Mouse (Mus musculus) thymus, adult 2 months (tissue): ENCODE data around the gene Rabep2. TPM values are rescaled to one million over a fixed set of nuclear protein-coding genes. Genes with fewer than 3 reads are reported as not detected.
"Not testable (repeated sequence)": the region's sequence is repeated elsewhere in the genome, so short reads cannot be mapped to it uniquely, and the experiment has no call there.

ENCODE experiments used
- DNase-seq: peaks from one replicate; pipeline ENCODE4 v3.0.0; 2021
- H3K27ac ChIP-seq: fragments of 200-500 bp; 2 replicates; pipeline ENCODE4 v1.5.1; 2012; ENCODE audit warnings: low read length, control low read depth; ENCODE audit not compliant: control insufficient read depth, insufficient read depth
- H3K27me3 ChIP-seq: fragments of 200-500 bp; 2 replicates; pipeline ENCODE4 v1.6.1; 2012; ENCODE audit warnings: mild to moderate bottlenecking, low read length, moderate library complexity, mixed read lengths; ENCODE audit not compliant: control insufficient read depth, insufficient read depth
- H3K36me3 ChIP-seq: fragments of 200-500 bp; 2 replicates; pipeline ENCODE4 v1.6.1; 2012; ENCODE audit warnings: mild to moderate bottlenecking, low read length, moderate library complexity; ENCODE audit not compliant: control insufficient read depth, insufficient read depth
- H3K4me1 ChIP-seq: fragments of 200-500 bp; replicated peaks from 2 replicates; pipeline ENCODE4 v1.6.1; 2012; ENCODE audit warnings: low read length; ENCODE audit not compliant: control insufficient read depth, insufficient read depth
- H3K4me3 ChIP-seq: fragments of 200-500 bp; 2 replicates; pipeline ENCODE4 v1.5.1; 2012; ENCODE audit warnings: mild to moderate bottlenecking, low read length, control low read depth, moderate library complexity; ENCODE audit not compliant: control insufficient read depth, insufficient read depth
- CTCF ChIP-seq: fragments of 200-500 bp; IDR thresholded peaks from 2 replicates; pipeline ENCODE4 v1.5.1; 2012; ENCODE audit warnings: mild to moderate bottlenecking, control low read depth, low read length, moderate library complexity, borderline replicate concordance; ENCODE audit not compliant: control insufficient read depth, poor library complexity, insufficient read depth; ENCODE audit errors: extremely low read depth
- POLR2A ChIP-seq: fragments of 200-500 bp; IDR thresholded peaks from 2 replicates; pipeline ENCODE4 v1.6.1; 2012; ENCODE audit warnings: mild to moderate bottlenecking, low read length, control low read depth, moderate library complexity; ENCODE audit not compliant: control insufficient read depth, poor library complexity, insufficient read depth; ENCODE audit errors: extremely low read depth
- WGBS: fragments of 180-500 bp; shearing (Covaris S2); methylation state at CpG from one replicate; pipeline ENCODE4 v1.1.7; 2018; 5-methylcytosine and 5-hydroxymethylcytosine counted together
- polyA plus RNA-seq: library from polyadenylated mRNA; depleted of rRNA; stranded (reverse); fragments of >200 nt; gene quantifications from 2 replicates; pipeline ENCODE4 v1.2.3, GENCODE M21; 2012

The Rabep2 gene
- polyA plus RNA-seq, 1 experiment = 27.6 TPM

DNA sequence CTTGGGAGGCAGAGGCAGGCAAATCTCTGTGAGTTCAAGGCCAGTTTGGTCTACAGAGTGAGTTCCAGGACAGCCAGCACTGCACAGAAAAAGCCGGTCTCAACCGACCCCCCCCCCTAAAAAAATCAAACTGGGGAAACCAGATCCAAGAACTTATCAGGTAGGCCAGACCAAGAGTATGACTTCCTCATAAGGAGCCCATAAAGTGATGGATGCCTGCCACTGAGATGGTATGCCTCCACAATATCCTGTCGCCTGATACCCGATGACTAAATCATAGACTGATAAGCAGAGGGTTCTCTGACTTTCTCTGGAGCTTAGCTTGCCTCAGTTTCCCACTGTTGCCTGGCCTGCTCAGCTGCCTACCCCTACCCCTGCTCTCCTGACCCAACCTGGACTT, 30.7 kb upstream of the Rabep2 start:
- WGBS = 92% methylated on average over 4 of the region's 4 CpGs
- TF ChIP-seq POLR2A (no peak), CTCF (no peak)

DNA sequence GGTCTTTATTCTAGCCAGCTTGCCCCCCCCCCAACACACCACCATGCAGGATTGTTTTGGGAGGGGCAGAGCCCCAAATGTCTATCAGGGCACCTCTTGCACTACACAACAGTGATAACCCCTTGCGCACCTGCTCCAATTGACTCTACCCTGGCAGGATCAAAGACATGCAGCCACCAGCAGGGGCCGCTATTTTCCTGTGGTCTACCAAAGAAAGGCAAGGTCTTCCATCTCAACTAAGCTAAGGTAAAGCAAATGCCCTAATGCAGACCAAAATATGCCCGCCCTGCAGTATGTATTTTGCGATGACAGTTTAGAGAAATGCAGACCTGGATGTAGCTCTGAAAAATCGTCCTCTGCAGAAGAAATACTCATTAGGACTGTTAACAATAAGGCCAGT, 29.0 kb upstream of the Rabep2 start:
- Histone ChIP-seq H3K4me3 (no peak overlapping the region), H3K27me3 (no peaks in the 10 kb centered on the region), H3K36me3 (no peaks in the 10 kb centered on the region), H3K4me1 (peaks cover 4% of the 10 kb centered on the region), H3K27ac (no peak overlapping the region)
- DNase-seq = peak; percentile 88
- 5% methylated on average over 5 of the region's 5 CpGs for WGBS
- TF ChIP-seq CTCF (peak; percentile 69; the same call in 1 of the 2 replicates), POLR2A (no peak)

More for the DNA sequence above, 30.7 kb upstream of the Rabep2 start:
- Histone ChIP-seq H3K27ac (no peak overlapping the region), H3K4me3 (no peak overlapping the region), H3K27me3 (no peaks in the 10 kb centered on the region), H3K4me1 (peaks cover 4% of the 10 kb centered on the region), H3K36me3 (no peaks in the 10 kb centered on the region)
- DNase-seq = no peak

DNA sequence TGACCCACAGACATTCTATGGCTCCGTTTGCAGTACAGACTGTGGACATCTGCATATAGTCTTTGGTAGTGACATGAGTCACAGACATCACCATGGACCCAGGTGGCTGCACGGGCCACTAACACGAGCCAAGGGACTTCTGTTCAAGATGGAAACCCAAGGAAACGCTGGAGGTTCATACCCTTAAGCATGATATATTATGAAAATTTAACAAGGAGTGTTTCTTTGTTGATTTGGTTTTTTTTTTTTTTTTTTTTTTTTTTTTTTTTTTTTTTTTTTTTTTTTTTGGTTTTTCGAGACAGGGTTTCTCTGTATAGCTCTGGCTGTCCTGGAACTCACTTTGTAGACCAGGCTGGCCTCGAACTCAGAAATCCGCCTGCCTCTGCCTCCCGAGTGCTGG, 26.0 kb upstream of the Rabep2 start:
- H3K27me3 ChIP-seq, DNase-seq, H3K27ac ChIP-seq, H3K36me3 ChIP-seq, H3K4me1 ChIP-seq, H3K4me3 ChIP-seq: not testable (repeated sequence)
- WGBS = 78% methylated on average over 8 of the region's 8 CpGs

DNA sequence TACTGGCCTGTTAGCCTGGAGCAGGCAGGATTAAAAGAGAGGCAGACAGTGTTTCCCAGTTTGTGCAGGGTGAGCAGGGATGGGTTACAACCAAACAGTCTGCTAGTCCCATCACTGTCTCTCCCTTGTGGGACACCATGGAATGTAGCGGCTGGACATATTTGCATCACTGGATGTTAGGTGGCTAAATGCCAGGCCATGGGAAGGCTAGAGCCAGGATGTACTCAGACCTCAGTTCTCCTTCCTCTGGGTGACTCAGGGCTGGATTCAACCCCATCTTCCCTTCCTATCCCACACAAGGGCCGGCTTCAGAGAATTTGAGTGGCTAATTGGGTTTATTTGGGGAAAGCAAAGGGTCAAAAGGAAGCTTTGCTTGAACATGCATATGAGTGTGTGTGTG, 19.9 kb upstream of the Rabep2 start:
- WGBS = 91% methylated on average over 2 of the region's 2 CpGs
- TF ChIP-seq POLR2A (no peak), CTCF (no peak)
- Histone ChIP-seq H3K4me3 (no peak overlapping the region), H3K27me3 (no peaks in the 10 kb centered on the region), H3K36me3 (no peaks in the 10 kb centered on the region), H3K4me1 (no peaks in the 10 kb centered on the region), H3K27ac (no peak overlapping the region)
- no peak for DNase-seq

DNA sequence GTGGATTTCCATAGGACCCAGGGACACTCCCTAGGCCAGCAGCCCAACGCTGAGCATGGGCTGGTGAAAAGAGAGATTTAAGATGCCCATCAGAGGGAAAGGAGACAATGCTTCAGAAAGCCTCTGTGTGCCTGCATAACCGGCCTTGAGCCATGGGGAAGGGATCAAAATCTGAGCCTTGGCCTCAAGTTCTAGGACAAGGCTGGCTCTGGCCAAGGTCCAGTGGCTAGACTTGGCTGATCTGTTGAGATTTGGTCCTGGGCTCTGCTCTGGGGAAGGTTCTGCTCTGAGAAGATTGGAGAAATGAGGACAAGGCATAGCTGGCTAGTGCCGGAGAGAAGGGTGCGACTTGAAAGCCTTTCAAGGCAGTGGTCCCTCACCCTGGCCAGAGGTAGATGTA, 17.5 kb upstream of the Rabep2 start:
- no peaks in the 10 kb centered on the region for H3K36me3 ChIP-seq
- no peaks in the 10 kb centered on the region; the same call in 1 of the 2 replicates for H3K4me1 ChIP-seq
- TF ChIP-seq CTCF (no peak), POLR2A (no peak)
- no peak overlapping the region for H3K4me3 ChIP-seq
- H3K27me3 ChIP-seq = no peaks in the 10 kb centered on the region
- H3K27ac ChIP-seq = no peak overlapping the region
- WGBS = 97% methylated on average over 4 of the region's 4 CpGs
- DNase-seq = no peak

DNA sequence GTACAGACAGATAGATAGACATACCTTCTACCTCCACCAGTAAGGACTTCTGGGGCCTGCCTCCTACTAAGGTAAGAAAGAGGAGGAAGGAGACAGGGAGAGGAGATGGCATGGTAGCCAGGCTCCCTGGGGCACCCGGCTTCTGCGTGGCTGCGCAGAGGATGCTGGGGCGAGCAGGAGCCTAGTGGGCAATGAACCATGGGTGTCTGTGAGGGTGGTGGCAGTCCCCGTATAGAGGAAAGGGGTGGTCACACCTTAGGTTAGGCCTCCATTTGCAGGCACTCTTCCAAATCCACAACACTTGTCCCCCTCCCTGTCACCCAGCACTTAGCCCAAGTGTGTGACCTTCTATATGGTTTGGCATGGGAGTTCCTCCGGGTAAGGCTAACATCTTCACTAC, 13.8 kb upstream of the Rabep2 start, which contains the start of gene Cd19:
Cd19 (minus strand) TSS at position 165 of the 400 bp plus-strand sequence.
- no peak within 1 kb of the TSS for H3K27ac ChIP-seq
- WGBS = 88% methylated on average over 6 of the region's 6 CpGs
- H3K4me3 ChIP-seq = no peak within 1 kb of the TSS
- TF ChIP-seq POLR2A (no peak), CTCF (no peak)
- no peaks in the 10 kb centered on the region for H3K36me3 ChIP-seq
- no peaks in the 10 kb centered on the region for H3K27me3 ChIP-seq
- DNase-seq = no peak
- peaks cover 8% of the 10 kb centered on the region for H3K4me1 ChIP-seq

DNA sequence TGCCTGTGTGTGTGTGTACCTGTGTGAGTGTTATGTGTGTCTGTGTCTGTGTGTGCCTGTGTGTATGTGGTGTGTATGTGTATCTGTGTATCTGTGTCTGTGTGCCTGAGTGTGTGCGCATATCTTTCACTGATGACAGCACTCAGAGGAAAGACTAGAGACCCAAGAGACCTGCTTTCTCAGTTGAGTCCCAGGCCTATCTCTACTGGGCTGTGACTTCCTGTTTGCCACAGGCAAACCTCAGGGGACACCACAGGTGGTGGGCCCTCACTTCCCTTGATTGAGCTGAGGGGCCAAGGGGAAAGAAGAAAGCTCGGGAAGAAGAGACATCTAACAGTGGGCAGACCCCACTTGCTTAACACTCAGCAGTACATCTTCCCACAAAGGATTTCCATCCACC, 11.9 kb upstream of the Rabep2 start:
- no peak overlapping the region for H3K4me3 ChIP-seq
- 7% methylated on average over 2 of the region's 2 CpGs for WGBS
- H3K27me3 ChIP-seq = no peaks in the 10 kb centered on the region
- H3K36me3 ChIP-seq = no peaks in the 10 kb centered on the region
- peaks cover 8% of the 10 kb centered on the region for H3K4me1 ChIP-seq
- no peak overlapping the region for H3K27ac ChIP-seq
- DNase-seq = peak; percentile 27
- TF ChIP-seq CTCF = no peak
- TF ChIP-seq POLR2A = no peak
